Mouse (Mus musculus) layer of hippocampus, adult 9-10 months (tissue): ENCODE data around the gene Aqp8.

Experiments used
- DNase-seq: peaks from one replicate; pipeline ENCODE4 v3.0.0; 2022; ENCODE audit warnings: low spot score

Aqp8 gene

GRCm38 (mm10) chr7:123462070-123462501 is at the start of gene Aqp8:
Gene Aqp8, plus strand, starts transcription at chr7:123462291.
- DNase-seq, result no peak

DNA sequence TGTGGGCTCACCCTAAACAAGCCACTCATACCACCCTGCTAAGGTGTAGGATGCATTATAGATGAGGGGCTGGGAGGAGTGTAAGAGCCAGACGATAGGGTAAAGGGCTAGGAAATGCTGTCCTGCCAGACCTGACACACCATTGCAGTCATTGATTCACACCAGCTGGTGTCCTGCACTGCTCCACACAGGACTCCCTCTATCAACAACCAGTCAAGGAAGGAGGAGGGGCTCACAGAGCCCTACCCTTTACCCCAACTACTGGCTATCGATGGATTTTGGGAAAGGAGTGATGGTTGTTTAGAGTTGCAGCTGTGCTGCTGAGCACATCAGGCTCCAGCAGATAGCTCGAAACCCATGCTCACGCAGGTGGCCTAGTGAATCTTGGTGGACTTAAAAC is 45.3 kb upstream of the Aqp8 start:
- no peak for DNase-seq

DNA sequence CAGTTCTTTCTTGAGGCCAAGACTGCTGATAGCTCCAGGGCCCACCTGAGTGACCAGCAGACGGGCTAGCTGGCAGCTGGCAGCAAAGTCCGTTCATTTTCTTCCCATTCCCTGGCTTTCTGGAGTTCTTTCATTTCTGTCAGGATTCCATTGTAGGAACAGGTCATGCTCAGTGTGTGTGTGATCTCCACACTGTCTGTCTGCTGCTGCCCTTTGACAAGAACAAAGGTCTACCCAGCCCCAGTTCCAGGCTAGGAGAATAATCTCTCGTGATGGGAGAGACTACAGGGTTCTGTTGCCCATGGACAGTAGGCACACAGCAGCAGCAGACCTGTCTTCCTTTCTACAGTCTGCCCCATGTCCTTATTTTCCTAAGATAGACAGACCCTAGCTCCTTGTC is 44.4 kb upstream of the Aqp8 start:
- DNase-seq, result no peak

- DNase-seq, result no peak
Measured at GRCm38 (mm10) chr7:123419984-123420383, 42.1 kb upstream of the Aqp8 start.

- DNase-seq, result no peak
Measured at GRCm38 (mm10) chr7:123421958-123422357, 40.1 kb upstream of the Aqp8 start.

DNA sequence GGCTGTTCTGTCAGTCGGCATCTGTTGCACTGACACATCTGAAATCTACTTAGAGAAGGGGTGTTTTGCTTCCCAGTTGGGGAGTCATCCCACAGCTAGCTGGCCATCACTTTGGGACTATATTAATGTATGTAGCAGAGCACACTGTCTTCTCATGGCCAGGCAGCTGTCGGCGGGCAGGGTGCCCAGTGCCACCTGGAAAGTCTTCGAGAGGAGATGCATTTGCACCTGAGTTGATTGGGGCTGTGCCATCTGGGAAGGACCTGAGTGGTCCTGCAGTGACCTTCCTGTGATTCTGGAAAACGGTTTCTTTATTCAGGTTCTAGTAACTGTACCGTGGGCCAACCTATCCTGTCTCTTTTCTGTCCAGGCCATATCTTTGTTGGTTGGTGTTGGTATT is 37.8 kb upstream of the Aqp8 start:
- no peak for DNase-seq

- DNase-seq, result no peak
Measured at GRCm38 (mm10) chr7:123425134-123425757, 36.8 kb upstream of the Aqp8 start.

DNA sequence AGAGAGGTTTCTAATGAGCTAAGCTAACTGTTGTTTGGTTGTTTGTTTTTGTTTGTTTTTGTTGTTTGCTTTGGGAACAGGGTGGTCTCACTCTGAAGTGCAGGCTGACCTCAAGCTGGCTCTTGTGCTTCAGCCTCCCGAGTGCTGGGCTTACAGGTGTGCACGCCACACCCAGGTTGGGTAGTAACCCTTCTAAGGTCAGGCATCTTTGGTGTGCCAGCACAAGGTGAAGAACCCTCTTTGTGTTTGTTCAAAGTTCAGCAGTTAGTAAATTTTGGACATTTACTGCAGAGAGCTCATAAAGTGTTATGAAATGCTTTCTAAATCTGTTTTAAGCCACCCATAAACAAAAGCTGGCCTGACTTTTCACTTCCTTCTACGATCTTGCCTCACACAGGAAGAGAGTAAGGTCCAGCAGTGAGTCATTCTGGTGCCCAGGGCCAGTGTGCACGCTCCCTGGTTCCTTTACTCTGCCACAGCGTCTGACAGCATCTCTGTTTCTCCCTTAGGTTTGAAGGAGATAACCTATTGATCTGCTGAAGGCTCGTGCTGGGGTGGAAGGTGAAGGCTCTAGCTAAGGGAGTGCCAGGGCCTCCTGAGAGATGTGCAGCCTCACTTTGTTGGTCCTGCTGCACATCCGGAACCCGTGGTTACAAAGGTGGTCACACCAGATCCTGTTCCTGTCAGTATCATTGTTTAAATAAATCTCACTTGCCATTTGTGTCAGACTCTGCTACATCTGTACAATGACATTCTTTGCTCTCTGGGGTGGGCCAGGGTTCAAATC is 32.3 kb upstream of the Aqp8 start:
- DNase-seq, result no peak

DNA sequence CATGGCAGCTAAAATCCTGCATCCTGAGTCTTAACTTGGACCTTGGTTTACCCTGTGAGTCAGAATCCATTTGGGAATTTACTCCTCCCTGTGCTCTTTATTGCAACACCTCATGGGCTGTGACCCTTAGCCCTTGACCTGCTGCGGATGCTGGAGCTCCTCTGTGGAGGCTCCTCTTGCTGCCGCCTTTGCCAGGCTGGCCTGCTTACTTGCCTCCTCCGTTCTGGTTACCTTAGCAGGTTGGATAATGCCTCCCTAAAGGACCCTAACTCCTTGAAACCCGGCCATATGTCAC is 31.7 kb upstream of the Aqp8 start:
- no peak for DNase-seq

DNA sequence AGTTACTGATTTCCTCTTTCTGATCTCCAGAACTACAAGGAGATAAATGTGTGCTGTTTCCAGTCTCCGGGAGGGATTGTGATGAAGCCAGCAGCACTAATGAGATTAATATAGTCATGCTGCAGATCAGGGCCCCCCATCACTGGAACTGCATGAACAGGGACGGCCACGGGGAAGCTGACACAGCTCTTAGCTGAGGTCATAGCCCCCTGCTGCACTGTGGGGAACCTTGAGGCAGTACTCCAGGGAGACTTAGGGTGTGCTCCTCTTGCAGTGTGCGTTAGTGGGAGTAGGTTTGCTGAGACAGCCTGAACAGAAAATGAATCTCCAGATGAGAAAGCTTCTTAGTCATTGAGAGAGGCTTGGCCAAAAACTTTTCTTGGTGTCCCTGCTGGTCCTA is 30.9 kb upstream of the Aqp8 start:
- DNase-seq, result no peak

DNA sequence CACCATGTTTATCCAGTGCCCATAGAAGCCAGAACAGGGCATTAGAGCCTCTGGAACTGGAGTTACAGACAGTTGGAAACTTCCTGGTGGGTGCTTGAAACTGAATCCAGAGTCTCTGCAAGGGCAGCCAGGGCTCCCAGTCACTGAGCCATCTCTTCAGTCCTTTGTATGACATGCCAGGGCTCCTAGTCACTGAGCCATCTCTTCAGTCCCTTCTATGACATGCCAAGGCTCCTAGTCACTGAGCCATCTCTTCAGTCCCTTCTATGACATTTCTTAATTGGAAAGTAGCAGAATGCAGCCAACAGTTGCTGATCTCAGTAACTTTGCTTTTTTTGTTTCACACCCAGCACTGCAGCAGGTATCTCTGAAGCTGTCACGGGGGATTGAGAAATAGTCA is 20.0 kb upstream of the Aqp8 start:
- no peak for DNase-seq

DNA sequence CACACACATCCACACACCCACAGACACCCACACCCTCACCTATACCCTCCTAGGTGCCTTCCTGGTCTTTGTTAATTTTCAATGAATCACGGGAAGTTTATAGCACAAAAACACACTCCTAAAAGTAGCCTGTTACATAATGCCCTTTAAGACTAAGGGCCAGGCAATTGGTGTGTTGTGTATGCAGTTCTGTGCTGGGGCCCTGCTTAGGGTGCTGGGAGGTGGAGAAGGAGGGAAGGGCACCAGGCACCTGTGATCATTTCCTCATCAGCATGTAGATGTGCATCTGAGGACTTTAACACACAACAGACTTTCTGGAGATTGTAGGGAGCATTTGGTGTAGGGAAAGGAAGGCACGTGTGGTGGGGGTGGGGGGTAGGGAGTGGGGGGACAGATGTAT is 13.3 kb upstream of the Aqp8 start:
- DNase-seq, result no peak

- DNase-seq, result no peak
Measured at GRCm38 (mm10) chr7:123449676-123450075, 12.4 kb upstream of the Aqp8 start.

DNA sequence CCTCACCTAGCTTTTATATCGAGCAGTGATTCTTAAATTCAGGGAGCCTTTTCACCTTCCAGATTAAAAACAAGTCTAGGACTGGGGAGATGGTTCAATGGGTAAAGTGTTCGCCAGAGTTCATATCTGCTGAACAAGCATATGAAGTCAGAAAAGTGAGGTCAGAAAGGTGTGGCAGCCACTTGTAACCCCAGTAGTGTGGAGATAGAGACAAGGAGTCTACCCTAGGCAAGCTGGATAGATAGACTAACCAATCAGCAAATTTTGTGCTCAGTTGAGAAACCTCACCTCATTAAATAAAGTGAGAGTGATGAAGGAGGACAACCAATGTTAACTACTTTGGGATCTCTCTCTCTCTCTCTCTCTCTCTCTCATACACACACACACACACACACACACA is 11.6 kb upstream of the Aqp8 start:
- no peak for DNase-seq

DNA sequence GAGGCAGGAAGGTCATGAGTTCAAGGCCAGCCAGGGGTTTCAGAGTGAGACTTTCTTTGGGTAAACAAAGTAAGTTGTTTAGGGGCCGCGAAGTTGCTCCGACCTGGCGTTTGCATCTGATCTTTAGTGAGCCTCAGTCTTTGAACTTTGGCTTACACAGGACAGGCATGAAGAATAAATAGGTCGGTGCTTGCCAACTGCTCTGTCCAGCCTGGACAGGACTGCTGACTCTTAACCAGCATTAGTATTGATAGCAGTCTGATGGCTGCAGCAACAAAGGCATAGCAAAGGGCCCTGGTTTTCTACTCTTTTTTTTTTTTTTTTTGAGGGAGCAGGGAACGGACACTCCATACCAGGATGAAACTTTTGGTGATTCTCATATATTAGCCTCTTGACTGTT is 9.5 kb upstream of the Aqp8 start:
- no peak for DNase-seq

DNA sequence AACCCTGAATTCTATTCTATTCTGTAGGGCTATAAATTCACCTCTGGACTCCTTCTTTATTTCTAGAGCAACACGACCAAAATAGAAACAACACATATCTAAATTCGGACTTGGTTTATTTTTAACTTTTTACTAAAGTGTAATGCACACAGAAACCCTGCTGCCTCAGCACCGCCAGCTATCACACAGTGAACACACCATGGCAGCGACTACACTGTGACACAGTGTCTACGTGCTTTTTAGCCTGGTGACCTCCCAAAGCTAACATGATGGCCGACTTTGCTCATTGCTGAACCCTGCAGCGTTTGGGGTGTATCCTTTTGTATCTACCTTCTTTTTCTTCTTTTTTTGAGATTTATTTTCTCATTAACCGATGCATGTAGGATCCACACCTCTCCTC is 9.0 kb upstream of the Aqp8 start:
- DNase-seq, result no peak

DNA sequence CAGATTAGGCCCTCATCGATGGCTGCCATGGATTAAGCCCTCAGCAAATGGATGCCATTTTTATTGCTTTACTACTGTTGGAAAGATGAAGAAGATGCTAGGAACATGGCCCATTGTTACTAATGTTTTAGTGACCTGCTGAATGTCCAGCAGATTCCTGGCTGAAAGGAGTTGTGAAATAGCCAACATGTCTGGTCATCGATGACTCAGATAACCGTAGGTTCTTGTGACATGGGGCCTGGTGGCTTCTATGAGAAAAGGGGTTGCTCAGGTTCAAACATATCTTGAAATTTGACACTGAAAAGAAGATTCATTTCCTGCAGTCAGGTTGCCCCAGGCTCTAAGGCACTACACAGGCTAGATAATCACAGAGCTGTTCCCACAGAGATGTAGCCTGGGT is 7.0 kb upstream of the Aqp8 start:
- no peak for DNase-seq

DNA sequence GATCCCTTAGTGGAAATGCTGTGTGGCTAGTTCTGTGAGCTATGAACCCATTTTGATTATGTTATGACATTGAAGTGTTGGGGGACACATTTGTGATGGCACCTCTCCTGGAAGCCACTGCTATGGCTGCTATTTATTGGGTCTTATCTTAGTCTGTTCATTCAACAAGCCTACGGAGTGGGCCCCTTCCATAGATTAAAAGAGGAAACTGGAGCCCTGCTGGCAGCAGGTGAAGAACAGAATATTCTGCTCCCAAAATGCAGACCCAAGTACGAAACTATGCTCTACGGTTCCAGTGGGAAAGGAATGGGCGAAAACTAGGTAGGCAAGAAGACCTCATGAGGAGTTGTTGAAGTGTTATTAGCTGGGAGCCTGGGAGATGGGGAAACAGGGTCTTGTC is 3.8 kb upstream of the Aqp8 start:
- DNase-seq, result no peak

GRCm38 (mm10) chr7:123459247-123459646 is 2.8 kb upstream of the Aqp8 start:
- no peak for DNase-seq

- no peak for DNase-seq
Measured at GRCm38 (mm10) chr7:123461316-123461715, 775 bp upstream of the Aqp8 start.

DNA sequence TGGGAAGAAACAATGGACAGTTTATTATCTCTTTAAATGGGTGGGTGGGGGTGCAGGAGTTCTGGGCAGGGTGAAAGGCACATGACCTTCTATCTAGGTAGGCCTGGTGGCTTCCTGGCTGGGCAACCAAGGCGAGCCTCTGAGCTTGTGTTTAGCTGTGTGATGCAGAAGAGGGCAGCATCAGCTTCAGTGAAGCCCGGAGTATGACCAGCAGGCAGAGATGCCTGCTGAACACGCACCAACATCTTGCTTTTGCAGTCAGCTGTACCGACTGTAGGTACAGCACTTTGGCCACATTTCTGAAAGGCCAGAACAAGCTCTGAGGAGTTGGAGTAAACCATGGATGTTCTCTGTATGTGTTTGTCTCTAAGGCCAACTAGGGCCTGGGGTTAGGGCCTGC is 1.5 kb downstream of the Aqp8 start:
- DNase-seq, result no peak

GRCm38 (mm10) chr7:123465692-123466387 is 3.7 kb downstream of the Aqp8 start:
- DNase-seq, result peak; percentile 63

DNA sequence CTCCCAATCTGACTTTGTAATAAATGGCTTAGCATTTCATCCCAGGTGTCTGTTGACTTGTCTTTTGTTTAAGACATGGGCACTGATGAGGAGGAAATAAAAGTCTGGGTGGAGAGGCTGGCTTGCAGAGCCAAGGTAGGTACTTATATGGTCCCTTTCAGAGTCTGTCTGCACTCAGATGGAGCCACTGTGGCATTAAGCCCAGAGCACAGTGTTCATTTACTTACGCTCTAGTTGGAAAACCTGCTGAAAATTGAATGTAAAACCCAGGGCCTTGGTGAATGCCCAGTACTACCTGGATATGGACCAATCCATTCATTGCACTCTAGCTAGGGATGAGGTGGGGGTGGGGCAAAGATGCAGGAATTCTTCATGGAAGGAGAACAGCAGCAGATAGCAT is 5.9 kb downstream of the Aqp8 start:
- no peak for DNase-seq

DNA sequence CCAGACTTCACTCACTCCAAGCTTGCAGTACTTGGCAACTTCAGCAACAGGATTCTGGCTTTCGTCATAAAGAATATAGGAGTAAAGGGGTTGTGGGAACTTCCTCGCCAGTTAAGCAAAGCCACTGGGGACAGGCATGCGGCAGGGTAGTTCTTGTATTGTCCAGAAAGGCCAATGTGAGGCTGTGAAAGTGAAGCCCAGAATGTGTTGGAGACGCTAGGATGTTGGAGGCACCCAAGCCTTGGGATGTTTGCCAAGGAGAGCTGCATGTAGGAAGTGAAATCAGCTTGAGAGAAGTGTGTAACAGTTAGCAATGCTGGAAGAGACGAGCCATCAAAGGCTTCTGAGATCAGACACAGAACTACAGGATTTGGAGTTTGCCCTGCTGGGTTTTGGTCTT is 25.6 kb downstream of the Aqp8 start:
- DNase-seq, result peak; percentile 37
